Mouse (Mus musculus): ENCODE data around the gene Ppp1r12b.

GRCm38 (mm10) chr1:134942898-134943297 lies 12.8 kb downstream of the Ppp1r12b start:
- TF ChIP-seq CHD2 (IDR thresholded peaks at IDR 0.05; ENCODE audit: low read depth, low read length), result no peak
- peak; percentile 90 for TF ChIP-seq MAFK (IDR thresholded peaks at IDR 0.05; ENCODE audit: insufficient read depth, low read depth, low read length)
- no peak for TF ChIP-seq ZNF384 (IDR thresholded peaks at IDR 0.05; ENCODE audit: low read depth, low read length)

All from ES-E14 (cell line).